Mouse (Mus musculus): ENCODE data around the gene Spem1.

Gene Spem1

GRCm38 (mm10) chr11:69835966-69836335 is 14.0 kb upstream of the Spem1 start:
- no peak for DNase-seq

GRCm38 (mm10) chr11:69835326-69835965 is 13.5 kb upstream of the Spem1 start:
- no peak for DNase-seq

GRCm38 (mm10) chr11:69834001-69834549 is 12.1 kb upstream of the Spem1 start:
- DNase-seq = no peak

GRCm38 (mm10) chr11:69833554-69833953 is 11.6 kb upstream of the Spem1 start:
- DNase-seq = no peak

GRCm38 (mm10) chr11:69828832-69829231 is 6.9 kb upstream of the Spem1 start:
- no peak for DNase-seq

- no peak for DNase-seq
Observed at GRCm38 (mm10) chr11:69823456-69823855, 1.5 kb upstream of the Spem1 start.

GRCm38 (mm10) chr11:69818871-69819270 is 3.1 kb downstream of the Spem1 start:
- DNase-seq = no peak

GRCm38 (mm10) chr11:69818365-69818764 is 3.6 kb downstream of the Spem1 start, which contains the start of gene Spem2:
Gene Spem2, minus strand, starts transcription at chr11:69818465.
- no peak for DNase-seq

- no peak for DNase-seq
Observed at GRCm38 (mm10) chr11:69816520-69816919, 5.5 kb downstream of the Spem1 start.

- DNase-seq = no peak
Observed at GRCm38 (mm10) chr11:69815155-69815554, 6.8 kb downstream of the Spem1 start, which contains the start of gene Gm39566. Gene Gm39566, minus strand, starts transcription at chr11:69815298.

GRCm38 (mm10) chr11:69810280-69810679 is 11.7 kb downstream of the Spem1 start:
- DNase-seq = no peak

GRCm38 (mm10) chr11:69807641-69808040 is 14.3 kb downstream of the Spem1 start:
- DNase-seq = no peak

- DNase-seq = no peak
Observed at GRCm38 (mm10) chr11:69806378-69806777, 15.6 kb downstream of the Spem1 start.

- DNase-seq = no peak
Observed at GRCm38 (mm10) chr11:69804972-69805909, 16.7 kb downstream of the Spem1 start, which contains the start of gene Tmem102. Gene Tmem102, minus strand, starts transcription at chr11:69805624.

GRCm38 (mm10) chr11:69804652-69804940 is 17.4 kb downstream of the Spem1 start:
- DNase-seq = no peak

GRCm38 (mm10) chr11:69803786-69804651 is 18.0 kb downstream of the Spem1 start:
- DNase-seq = no peak

GRCm38 (mm10) chr11:69803328-69803727 is 18.7 kb downstream of the Spem1 start:
- no peak for DNase-seq

- no peak for DNase-seq
Observed at GRCm38 (mm10) chr11:69802648-69803105, 19.3 kb downstream of the Spem1 start.

GRCm38 (mm10) chr11:69801379-69801977 is 20.5 kb downstream of the Spem1 start, which contains the start of gene Fgf11:
Gene Fgf11, minus strand, starts transcription at chr11:69801857.
- no peak for DNase-seq

GRCm38 (mm10) chr11:69800392-69801197 is 21.4 kb downstream of the Spem1 start:
- DNase-seq = no peak

- DNase-seq = no peak
Observed at GRCm38 (mm10) chr11:69800138-69800391, 21.9 kb downstream of the Spem1 start.
